Mouse (Mus musculus) forebrain, embryonic 11.5 days (tissue): ENCODE data around the gene Uhrf1. TPM values are rescaled to one million over a fixed set of nuclear protein-coding genes. Genes with fewer than 3 reads are reported as not detected.

Experiments
- ATAC-seq: fragments of 200-750 bp; cut with Nextera tagmentation; replicated peaks from 2 replicates; pipeline ENCODE4 v1.8.0; 2017; ENCODE audit warnings: moderate TSS enrichment; ENCODE audit not compliant: low FRiP score
- DNase-seq: peaks from one replicate; pipeline ENCODE4 v3.0.0-alpha.2; 2017; ENCODE audit warnings: low spot score
- H3K27ac ChIP-seq: fragments of 300-500 bp; sonication (generic); 2 replicates; pipeline ENCODE4 v1.5.1; 2014; ENCODE audit warnings: low read depth, low read length
- H3K27me3 ChIP-seq: fragments of 300-500 bp; sonication (generic); 2 replicates; pipeline ENCODE4 v1.6.1; 2014; ENCODE audit warnings: mild to moderate bottlenecking, low read length, mixed read lengths; ENCODE audit not compliant: control insufficient read depth, insufficient read depth
- H3K36me3 ChIP-seq: fragments of 300-500 bp; sonication (generic); 2 replicates; pipeline ENCODE4 v1.6.1; 2014; ENCODE audit warnings: mild to moderate bottlenecking, low read length, moderate library complexity, mixed read lengths; ENCODE audit not compliant: control insufficient read depth, insufficient read depth
- H3K4me1 ChIP-seq: fragments of 300-500 bp; sonication (generic); replicated peaks from 2 replicates; pipeline ENCODE4 v1.6.1; 2014; ENCODE audit warnings: low read length, mixed read lengths; ENCODE audit not compliant: control insufficient read depth, insufficient read depth
- H3K4me2 ChIP-seq: fragments of 300-500 bp; sonication (generic); 2 replicates; pipeline ENCODE4 v1.6.1; 2014; ENCODE audit warnings: low read depth, mild to moderate bottlenecking, low read length, moderate library complexity, mixed read lengths; ENCODE audit not compliant: severe bottlenecking
- H3K4me3 ChIP-seq: fragments of 300-500 bp; sonication (generic); 2 replicates; pipeline ENCODE4 v1.5.1; 2014; ENCODE audit warnings: low read depth, low read length
- H3K9ac ChIP-seq: fragments of 300-500 bp; sonication (generic); 2 replicates; pipeline ENCODE4 v1.6.1; 2014; ENCODE audit warnings: low read length
- H3K9me3 ChIP-seq: fragments of 300-500 bp; sonication (generic); 2 replicates; pipeline ENCODE4 v1.6.1; 2016; ENCODE audit warnings: low read length, mixed read lengths; ENCODE audit not compliant: control insufficient read depth
- WGBS: fragments of 180-500 bp; shearing (Covaris S2); extraction: QIAGEN DNeasy Blood & Tissue Kit; methylation state at CpG from one replicate; pipeline ENCODE4 v1.1.7; 2014; 5-methylcytosine and 5-hydroxymethylcytosine counted together
- polyA plus RNA-seq: library from polyadenylated mRNA; unstranded; fragments of >200 nt; fragmentation: Nextera tagmentation; extraction: Ambion mirVana; gene quantifications from 2 replicates; pipeline ENCODE4 v1.2.1, GENCODE M21; 2014

Uhrf1 gene
- polyA plus RNA-seq, 1 experiment from 2014 or later: 223 TPM

- ATAC-seq (peak; percentile 11), DNase-seq (no peak)
- Histone ChIP-seq H3K4me2 (peak overlapping the region; percentile 55), H3K27me3 (no peaks in the 10 kb centered on the region), H3K9me3 (no peaks in the 10 kb centered on the region), H3K4me3 (peak overlapping the region; percentile 27; the same call in 1 of the 2 replicates), H3K27ac (no peak overlapping the region), H3K36me3 (no peaks in the 10 kb centered on the region), H3K4me1 (no peaks in the 10 kb centered on the region), H3K9ac (peak overlapping the region; percentile 46)
- WGBS: 74% methylated on average over 3 of the region's 3 CpGs
These were observed 33.4 kb upstream of the Uhrf1 start for GRCm38 (mm10) chr17:56269741-56270140.

GRCm38 (mm10) chr17:56271609-56272253, 31.4 kb upstream of the Uhrf1 start:
- no peak overlapping the region for H3K9ac ChIP-seq
- H3K27me3 ChIP-seq: no peaks in the 10 kb centered on the region
- H3K9me3 ChIP-seq: no peaks in the 10 kb centered on the region
- H3K36me3 ChIP-seq: no peaks in the 10 kb centered on the region
- ATAC-seq (no peak), DNase-seq (no peak)
- no peak overlapping the region for H3K27ac ChIP-seq
- peaks cover 2% of the 10 kb centered on the region; the same call in 1 of the 2 replicates for H3K4me1 ChIP-seq
- 90% methylated on average over 12 of the region's 12 CpGs for WGBS
- H3K4me2 ChIP-seq: no peak overlapping the region
- H3K4me3 ChIP-seq: no peak overlapping the region

GRCm38 (mm10) chr17:56272644-56273043, 30.5 kb upstream of the Uhrf1 start:
- H3K9me3 ChIP-seq: no peaks in the 10 kb centered on the region
- H3K36me3 ChIP-seq: no peaks in the 10 kb centered on the region
- 74% methylated on average over 3 of the region's 3 CpGs for WGBS
- H3K27me3 ChIP-seq: no peaks in the 10 kb centered on the region
- no peak overlapping the region for H3K4me2 ChIP-seq
- no peak overlapping the region for H3K27ac ChIP-seq
- no peak overlapping the region for H3K9ac ChIP-seq
- ATAC-seq: no peak
- peaks cover 2% of the 10 kb centered on the region; the same call in 1 of the 2 replicates for H3K4me1 ChIP-seq
- no peak for DNase-seq
- no peak overlapping the region for H3K4me3 ChIP-seq

GRCm38 (mm10) chr17:56273482-56273881, 29.6 kb upstream of the Uhrf1 start:
- peaks cover 2% of the 10 kb centered on the region; the same call in 1 of the 2 replicates for H3K4me1 ChIP-seq
- DNase-seq (no peak), ATAC-seq (no peak)
- H3K27me3 ChIP-seq: no peaks in the 10 kb centered on the region
- H3K27ac ChIP-seq: no peak overlapping the region
- no peaks in the 10 kb centered on the region for H3K36me3 ChIP-seq
- 89% methylated on average over 7 of the region's 7 CpGs for WGBS
- H3K4me3 ChIP-seq: no peak overlapping the region
- no peak overlapping the region for H3K4me2 ChIP-seq
- H3K9ac ChIP-seq: no peak overlapping the region
- no peaks in the 10 kb centered on the region for H3K9me3 ChIP-seq

- Histone ChIP-seq H3K9me3 (no peaks in the 10 kb centered on the region), H3K36me3 (no peaks in the 10 kb centered on the region), H3K4me1 (peaks cover 2% of the 10 kb centered on the region; the same call in 1 of the 2 replicates), H3K27me3 (no peaks in the 10 kb centered on the region), H3K4me3 (no peak overlapping the region), H3K4me2 (no peak overlapping the region), H3K9ac (no peak overlapping the region), H3K27ac (no peak overlapping the region)
- no peak for ATAC-seq
- WGBS: 95% methylated on average over 5 of the region's 5 CpGs
- DNase-seq: no peak
These were observed 29.1 kb upstream of the Uhrf1 start for GRCm38 (mm10) chr17:56273986-56274385.

GRCm38 (mm10) chr17:56275842-56276480, 27.2 kb upstream of the Uhrf1 start:
- no peaks in the 10 kb centered on the region; the same call in 1 of the 2 replicates for H3K36me3 ChIP-seq
- peak overlapping the region; percentile 65 for H3K9ac ChIP-seq
- H3K27me3 ChIP-seq: no peaks in the 10 kb centered on the region
- DNase-seq (no peak), ATAC-seq (0 out of 2 replicates have a peak, but pooled peaks have one; percentile 4)
- H3K4me3 ChIP-seq: peak overlapping the region; percentile 42
- H3K4me1 ChIP-seq: peaks cover 2% of the 10 kb centered on the region; the same call in 1 of the 2 replicates
- H3K27ac ChIP-seq: no peak overlapping the region
- H3K4me2 ChIP-seq: peak overlapping the region; percentile 71
- no peaks in the 10 kb centered on the region for H3K9me3 ChIP-seq
- WGBS: 41% methylated on average over 5 of the region's 5 CpGs

- ATAC-seq (peak; percentile 90), DNase-seq (peak; percentile 94)
- WGBS: 10% methylated on average over 17 of the region's 21 CpGs
These were observed 26.2 kb upstream of the Uhrf1 start, which contains the start of gene Ticam1 for GRCm38 (mm10) chr17:56276643-56277566. TSS of gene Ticam1 (minus strand) at chr17:56276786.

GRCm38 (mm10) chr17:56277567-56277893, 25.6 kb upstream of the Uhrf1 start:
- ATAC-seq (no peak), DNase-seq (no peak)
- Histone ChIP-seq H3K27me3 (no peaks in the 10 kb centered on the region), H3K27ac (no peak overlapping the region; the same call in 1 of the 2 replicates), H3K9me3 (no peaks in the 10 kb centered on the region), H3K4me3 (no peak overlapping the region; the same call in 1 of the 2 replicates), H3K4me1 (peaks cover 2% of the 10 kb centered on the region; the same call in 1 of the 2 replicates), H3K36me3 (no peaks in the 10 kb centered on the region; the same call in 1 of the 2 replicates), H3K4me2 (no peak overlapping the region), H3K9ac (no peak overlapping the region)
- 58% methylated on average over 2 of the region's 2 CpGs for WGBS

More at GRCm38 (mm10) chr17:56276643-56277566, 26.2 kb upstream of the Uhrf1 start, which contains the start of gene Ticam1:
- H3K4me2 ChIP-seq: peak within 1 kb of the TSS; percentile 71
- peaks cover 2% of the 10 kb centered on the region; the same call in 1 of the 2 replicates for H3K4me1 ChIP-seq
- peak within 1 kb of the TSS; percentile 65 for H3K9ac ChIP-seq
- H3K36me3 ChIP-seq: no peaks in the 10 kb centered on the region; the same call in 1 of the 2 replicates
- no peaks in the 10 kb centered on the region for H3K9me3 ChIP-seq
- no peaks in the 10 kb centered on the region for H3K27me3 ChIP-seq
- H3K27ac ChIP-seq: peak within 1 kb of the TSS; percentile 66
- H3K4me3 ChIP-seq: peak within 1 kb of the TSS; percentile 42
